Mouse (Mus musculus): ENCODE data around the gene Btn2a2. TPM values are rescaled to one million over a fixed set of nuclear protein-coding genes. Genes with fewer than 3 reads are reported as not detected.

Btn2a2 gene
- polyA plus RNA-seq, 1 experiment from 2014 or later = not detected

GRCm38 (mm10) chr13:23435676-23436075, 53.0 kb downstream of the Btn2a2 start:
- Histone ChIP-seq H3K9ac (replicated peaks; ENCODE audit: low read depth, low read length) (no peak overlapping the region), H3K4me1 (ENCODE audit: control insufficient read depth, insufficient read depth, low read length) (no peaks in the 10 kb centered on the region), H3K4me3 (ENCODE audit: low read depth, low read length) (peak overlapping the region; percentile 20), H3K36me3 (ENCODE audit: control insufficient read depth, insufficient read depth, low read length) (no peaks in the 10 kb centered on the region), H3K27ac (ENCODE audit: low read depth, low read length) (no peak overlapping the region), H3K27me3 (ENCODE audit: control insufficient read depth, insufficient read depth, low read length) (no peaks in the 10 kb centered on the region), H3K4me2 (ENCODE audit: low read depth, low read length) (peak overlapping the region; percentile 51), H3K9me3 (ENCODE audit: control insufficient read depth, low read length) (no peaks in the 10 kb centered on the region)
- no peak for ATAC-seq (ENCODE audit: low read depth)
- 2% methylated on average over 12 of the region's 12 CpGs for WGBS

GRCm38 (mm10) chr13:23435241-23435640, 53.4 kb downstream of the Btn2a2 start:
- Histone ChIP-seq H3K4me2 (ENCODE audit: low read depth, low read length) (peak overlapping the region; percentile 51), H3K27me3 (ENCODE audit: control insufficient read depth, insufficient read depth, low read length) (no peaks in the 10 kb centered on the region), H3K9ac (replicated peaks; ENCODE audit: low read depth, low read length) (no peak overlapping the region), H3K27ac (ENCODE audit: low read depth, low read length) (no peak overlapping the region), H3K4me1 (ENCODE audit: control insufficient read depth, insufficient read depth, low read length) (no peaks in the 10 kb centered on the region), H3K4me3 (ENCODE audit: low read depth, low read length) (peak overlapping the region; percentile 20), H3K36me3 (ENCODE audit: control insufficient read depth, insufficient read depth, low read length) (no peaks in the 10 kb centered on the region), H3K9me3 (ENCODE audit: control insufficient read depth, low read length) (no peaks in the 10 kb centered on the region)
- no peak for ATAC-seq (ENCODE audit: low read depth)
- whole genome bisulfite sequencing = 16% methylated on average over 4 of the region's 4 CpGs

DNA sequence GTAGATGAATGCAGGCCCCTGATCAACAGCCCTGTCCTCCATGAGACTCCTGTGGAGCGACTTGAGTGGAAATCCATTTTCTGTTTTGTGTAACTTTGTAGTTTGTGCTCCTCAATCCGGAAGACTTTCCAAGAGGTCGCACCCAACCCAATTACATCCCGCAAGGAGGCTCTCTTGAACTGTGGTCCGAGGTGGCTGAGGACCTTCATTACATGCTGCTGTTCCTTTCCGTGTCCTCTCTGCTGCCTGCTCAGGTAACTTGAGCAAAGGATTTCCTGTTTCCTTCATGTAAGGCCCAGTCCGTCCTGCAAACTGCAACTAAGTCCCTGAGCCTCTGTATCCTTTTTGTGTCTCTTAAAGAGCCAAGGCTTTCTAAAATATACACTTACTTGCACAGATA, 54.2 kb downstream of the Btn2a2 start:
- H3K4me3 ChIP-seq (ENCODE audit: low read depth, low read length) = no peak overlapping the region

DNA sequence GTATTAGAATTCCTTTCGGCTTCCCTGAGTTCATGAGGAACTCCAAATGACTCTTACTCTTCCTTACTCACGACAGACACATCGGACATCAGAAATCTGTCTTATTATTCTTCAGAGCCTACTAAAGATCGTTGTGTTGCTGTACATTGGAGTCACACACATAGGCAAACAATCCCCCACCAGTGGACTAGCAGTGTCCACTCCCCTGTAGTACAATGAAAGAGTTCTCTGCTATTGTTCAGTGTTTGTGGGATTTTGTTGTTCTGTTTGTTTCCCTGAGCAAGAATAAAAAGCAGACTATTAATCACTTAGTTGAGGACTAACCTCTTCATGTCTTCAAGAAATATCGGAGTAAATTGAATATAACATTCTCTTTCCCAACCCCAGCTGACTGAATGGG, 54.9 kb downstream of the Btn2a2 start:
- WGBS = 56% methylated on average over 5 of the region's 5 CpGs
- no peaks in the 10 kb centered on the region for H3K36me3 ChIP-seq (ENCODE audit: control insufficient read depth, insufficient read depth, low read length)
- ATAC-seq (ENCODE audit: low read depth) = no peak
- no peaks in the 10 kb centered on the region for H3K27me3 ChIP-seq (ENCODE audit: control insufficient read depth, insufficient read depth, low read length)
- H3K4me1 ChIP-seq (ENCODE audit: control insufficient read depth, insufficient read depth, low read length) = 0 out of 2 replicates have a peak, but pooled peaks cover 3% of the 10 kb centered on the region
- H3K9me3 ChIP-seq (ENCODE audit: control insufficient read depth, low read length) = no peaks in the 10 kb centered on the region
- no peak overlapping the region for H3K27ac ChIP-seq (ENCODE audit: low read depth, low read length)
- H3K9ac ChIP-seq (replicated peaks; ENCODE audit: low read depth, low read length) = no peak overlapping the region
- H3K4me2 ChIP-seq (ENCODE audit: low read depth, low read length) = no peak overlapping the region
- no peak overlapping the region for H3K4me3 ChIP-seq (ENCODE audit: low read depth, low read length)

More for the DNA sequence above, 54.2 kb downstream of the Btn2a2 start:
- WGBS = 15% methylated on average over 7 of the region's 7 CpGs
- no peak overlapping the region for H3K27ac ChIP-seq (ENCODE audit: low read depth, low read length)
- ATAC-seq (ENCODE audit: low read depth) = no peak
- no peaks in the 10 kb centered on the region for H3K36me3 ChIP-seq (ENCODE audit: control insufficient read depth, insufficient read depth, low read length)
- H3K9me3 ChIP-seq (ENCODE audit: control insufficient read depth, low read length) = no peaks in the 10 kb centered on the region
- H3K27me3 ChIP-seq (ENCODE audit: control insufficient read depth, insufficient read depth, low read length) = no peaks in the 10 kb centered on the region
- H3K9ac ChIP-seq (replicated peaks; ENCODE audit: low read depth, low read length) = no peak overlapping the region
- no peak overlapping the region for H3K4me2 ChIP-seq (ENCODE audit: low read depth, low read length)
- 0 out of 2 replicates have a peak, but pooled peaks cover 3% of the 10 kb centered on the region for H3K4me1 ChIP-seq (ENCODE audit: control insufficient read depth, insufficient read depth, low read length)

GRCm38 (mm10) chr13:23433206-23433605, 55.5 kb downstream of the Btn2a2 start:
- Histone ChIP-seq H3K4me3 (ENCODE audit: low read depth, low read length) (peak overlapping the region; percentile 45), H3K36me3 (ENCODE audit: control insufficient read depth, insufficient read depth, low read length) (no peaks in the 10 kb centered on the region), H3K4me1 (ENCODE audit: control insufficient read depth, insufficient read depth, low read length) (0 out of 2 replicates have a peak, but pooled peaks cover 3% of the 10 kb centered on the region), H3K27me3 (ENCODE audit: control insufficient read depth, insufficient read depth, low read length) (no peaks in the 10 kb centered on the region), H3K9me3 (ENCODE audit: control insufficient read depth, low read length) (no peaks in the 10 kb centered on the region), H3K9ac (replicated peaks; ENCODE audit: low read depth, low read length) (no peak overlapping the region), H3K4me2 (ENCODE audit: low read depth, low read length) (peak overlapping the region; percentile 63), H3K27ac (ENCODE audit: low read depth, low read length) (no peak overlapping the region)
- ATAC-seq (ENCODE audit: low read depth) = no peak
- WGBS = 15% methylated on average over 5 of the region's 5 CpGs

DNA sequence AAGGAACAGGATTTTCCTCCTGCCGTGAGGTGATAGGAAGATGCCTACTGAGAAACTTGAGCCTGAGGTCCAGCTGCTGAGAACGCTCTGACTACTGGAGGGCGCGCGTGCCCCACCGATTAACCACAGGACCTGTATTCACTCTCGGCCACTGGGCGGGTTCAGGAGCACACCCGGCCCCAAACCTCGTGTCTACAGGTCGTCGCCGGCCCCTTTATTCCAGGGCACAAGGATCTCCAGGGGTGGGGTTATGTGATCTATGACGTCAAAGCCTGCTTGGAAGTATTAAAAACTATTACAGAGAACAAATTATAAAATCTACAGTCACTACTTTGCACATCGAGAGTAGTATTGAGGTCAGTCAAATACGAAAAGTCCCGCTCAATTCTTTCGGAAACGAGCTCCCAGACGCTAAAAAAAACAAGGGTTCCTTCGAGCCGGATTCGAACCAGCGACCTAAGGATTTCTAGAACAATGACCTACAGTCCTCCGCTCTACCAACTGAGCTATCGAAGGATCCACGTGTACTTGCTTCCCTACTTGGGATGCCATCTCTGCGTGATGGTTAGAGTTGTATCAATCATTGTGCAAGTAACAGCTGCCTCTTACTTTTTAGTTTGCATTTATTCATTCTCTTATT, 56.0 kb downstream of the Btn2a2 start:
- Histone ChIP-seq H3K9me3 (ENCODE audit: control insufficient read depth, low read length) (no peaks in the 10 kb centered on the region), H3K9ac (replicated peaks; ENCODE audit: low read depth, low read length) (0 out of 2 replicates have a peak overlapping the region, but pooled peaks have one; percentile 2), H3K4me3 (ENCODE audit: low read depth, low read length) (peak overlapping the region; percentile 45), H3K27ac (ENCODE audit: low read depth, low read length) (no peak overlapping the region), H3K4me2 (ENCODE audit: low read depth, low read length) (peak overlapping the region; percentile 63), H3K4me1 (ENCODE audit: control insufficient read depth, insufficient read depth, low read length) (0 out of 2 replicates have a peak, but pooled peaks cover 3% of the 10 kb centered on the region), H3K36me3 (ENCODE audit: control insufficient read depth, insufficient read depth, low read length) (no peaks in the 10 kb centered on the region), H3K27me3 (ENCODE audit: control insufficient read depth, insufficient read depth, low read length) (no peaks in the 10 kb centered on the region)
- under 1% methylated on average over 28 of the region's 28 CpGs for WGBS
- peak; percentile 90 for ATAC-seq (ENCODE audit: low read depth)

GRCm38 (mm10) chr13:23431351-23431771, 57.3 kb downstream of the Btn2a2 start:
- H3K9ac ChIP-seq (replicated peaks; ENCODE audit: low read depth, low read length) = peak overlapping the region; percentile 17; the same call in 1 of the 2 replicates
- peak; percentile 87 for ATAC-seq (ENCODE audit: low read depth)
- no peaks in the 10 kb centered on the region for H3K27me3 ChIP-seq (ENCODE audit: control insufficient read depth, insufficient read depth, low read length)
- peak overlapping the region; percentile 63 for H3K4me2 ChIP-seq (ENCODE audit: low read depth, low read length)
- under 1% methylated on average over 15 of the region's 15 CpGs for WGBS
- peak overlapping the region; percentile 45 for H3K4me3 ChIP-seq (ENCODE audit: low read depth, low read length)
- H3K9me3 ChIP-seq (ENCODE audit: control insufficient read depth, low read length) = no peaks in the 10 kb centered on the region
- 0 out of 2 replicates have a peak, but pooled peaks cover 3% of the 10 kb centered on the region for H3K4me1 ChIP-seq (ENCODE audit: control insufficient read depth, insufficient read depth, low read length)
- H3K36me3 ChIP-seq (ENCODE audit: control insufficient read depth, insufficient read depth, low read length) = no peaks in the 10 kb centered on the region
- peak overlapping the region; percentile 80 for H3K27ac ChIP-seq (ENCODE audit: low read depth, low read length)

DNA sequence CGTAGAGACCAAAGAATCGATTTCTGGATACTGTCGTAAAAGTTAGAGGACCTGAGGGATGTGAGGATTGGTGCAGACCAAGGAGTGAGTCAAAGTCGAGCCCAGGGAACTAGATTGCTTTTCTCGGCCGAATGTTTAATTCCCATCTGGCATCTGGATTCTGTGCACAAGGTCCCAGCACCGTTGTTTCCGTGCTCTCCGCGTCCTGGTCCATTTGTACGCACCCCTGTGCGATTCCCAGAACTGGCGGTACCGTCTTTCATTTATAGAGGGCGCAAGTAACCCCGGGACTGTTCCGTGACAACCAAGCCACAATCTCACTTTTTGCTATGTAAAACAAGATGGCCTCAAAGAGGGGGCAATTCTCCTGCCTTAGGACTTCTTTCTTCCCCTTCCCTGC, 57.9 kb downstream of the Btn2a2 start:
- WGBS = under 1% methylated on average over 17 of the region's 17 CpGs
- H3K27ac ChIP-seq (ENCODE audit: low read depth, low read length) = peak overlapping the region; percentile 80
- peak; percentile 69 for ATAC-seq (ENCODE audit: low read depth)

DNA sequence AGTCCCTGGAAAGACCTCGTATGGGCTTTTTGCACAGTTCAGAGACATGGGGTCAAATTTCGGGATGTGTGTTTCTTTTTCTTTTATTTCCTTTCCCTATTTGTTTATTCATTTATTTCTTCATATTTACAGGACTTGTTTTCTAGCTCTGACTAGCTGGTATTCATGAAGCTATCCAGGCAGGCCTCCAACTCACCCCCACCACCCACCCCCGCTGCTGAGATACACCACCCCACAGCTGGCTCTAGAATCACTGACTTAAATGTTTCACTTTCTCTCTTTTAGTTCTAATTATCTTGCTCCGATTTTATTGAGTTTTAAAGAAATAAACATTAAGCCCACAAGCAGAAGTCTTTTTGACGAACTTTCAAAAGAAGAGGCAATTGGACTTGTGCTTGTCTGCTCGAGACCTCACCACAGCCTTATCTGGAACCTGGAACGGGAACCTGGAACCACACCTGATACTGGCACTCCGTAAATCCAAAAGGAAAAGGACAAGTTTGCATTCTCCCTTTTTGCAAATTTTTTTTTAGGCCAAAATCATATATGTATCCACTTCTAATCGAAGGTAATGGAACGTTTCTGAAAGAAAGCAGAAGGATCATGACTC, 58.8 kb downstream of the Btn2a2 start:
- Histone ChIP-seq H3K4me3 (ENCODE audit: low read depth, low read length) (peak overlapping the region; percentile 45), H3K4me2 (ENCODE audit: low read depth, low read length) (peak overlapping the region; percentile 63), H3K9me3 (ENCODE audit: control insufficient read depth, low read length) (no peaks in the 10 kb centered on the region), H3K27ac (ENCODE audit: low read depth, low read length) (peak overlapping the region; percentile 80; the same call in 1 of the 2 replicates), H3K36me3 (ENCODE audit: control insufficient read depth, insufficient read depth, low read length) (no peaks in the 10 kb centered on the region), H3K9ac (replicated peaks; ENCODE audit: low read depth, low read length) (peak overlapping the region; percentile 37; the same call in 1 of the 2 replicates), H3K27me3 (ENCODE audit: control insufficient read depth, insufficient read depth, low read length) (no peaks in the 10 kb centered on the region), H3K4me1 (ENCODE audit: control insufficient read depth, insufficient read depth, low read length) (0 out of 2 replicates have a peak, but pooled peaks cover 3% of the 10 kb centered on the region)
- no peak for ATAC-seq (ENCODE audit: low read depth)
- WGBS = 44% methylated on average over 10 of the region's 10 CpGs

More for the DNA sequence above, 57.9 kb downstream of the Btn2a2 start:
- Histone ChIP-seq H3K4me3 (ENCODE audit: low read depth, low read length) (peak overlapping the region; percentile 45), H3K9ac (replicated peaks; ENCODE audit: low read depth, low read length) (peak overlapping the region; percentile 37; the same call in 1 of the 2 replicates), H3K27me3 (ENCODE audit: control insufficient read depth, insufficient read depth, low read length) (no peaks in the 10 kb centered on the region), H3K4me1 (ENCODE audit: control insufficient read depth, insufficient read depth, low read length) (0 out of 2 replicates have a peak, but pooled peaks cover 3% of the 10 kb centered on the region), H3K36me3 (ENCODE audit: control insufficient read depth, insufficient read depth, low read length) (no peaks in the 10 kb centered on the region), H3K9me3 (ENCODE audit: control insufficient read depth, low read length) (no peaks in the 10 kb centered on the region), H3K4me2 (ENCODE audit: low read depth, low read length) (peak overlapping the region; percentile 63)
